Mouse (Mus musculus): Measurements from ENCODE around the gene Cacna1i.

The Cacna1i gene

GRCm38 (mm10) chr15:80413070-80413469 is 126.0 kb downstream of the Cacna1i start:
- no peak for DNase-seq

- DNase-seq: peak; percentile 39 to 71
These were observed 127.1 kb downstream of the Cacna1i start for GRCm38 (mm10) chr15:80413988-80414721.

- DNase-seq: no peak
These were observed 128.1 kb downstream of the Cacna1i start for GRCm38 (mm10) chr15:80415132-80415531.

- DNase-seq: no peak
These were observed 130.0 kb downstream of the Cacna1i start for GRCm38 (mm10) chr15:80417066-80417465.

- no peak for DNase-seq
These were observed 131.1 kb downstream of the Cacna1i start for GRCm38 (mm10) chr15:80418146-80418545.

GRCm38 (mm10) chr15:80430324-80430723 is 143.3 kb downstream of the Cacna1i start:
- DNase-seq: no peak

- DNase-seq: no peak
These were observed 149.9 kb downstream of the Cacna1i start for GRCm38 (mm10) chr15:80436961-80437360.

- no peak for DNase-seq
These were observed 151.0 kb downstream of the Cacna1i start for GRCm38 (mm10) chr15:80437996-80438395.

- DNase-seq: peak; percentile 33 to 56
These were observed 151.4 kb downstream of the Cacna1i start for GRCm38 (mm10) chr15:80438423-80438822.

GRCm38 (mm10) chr15:80440195-80440594 is 153.2 kb downstream of the Cacna1i start:
- no peak for DNase-seq

- no peak for DNase-seq
These were observed 159.1 kb downstream of the Cacna1i start for GRCm38 (mm10) chr15:80445956-80446687.

All from kidney, postnatal 36 days (tissue).